Mouse (Mus musculus) heart, postnatal 0 days (tissue): ENCODE results near the gene Ugt1a6a. TPM values are rescaled to one million over a fixed set of nuclear protein-coding genes. Genes with fewer than 3 reads are reported as not detected.

Experiments used
- ATAC-seq: fragments of 200-750 bp; cut with Nextera tagmentation; 2 replicates; pipeline ENCODE4 v1.8.0; 2017; ENCODE audit warnings: low read depth, moderate number of reproducible peaks, moderate library complexity; ENCODE audit not compliant: insufficient read depth
- DNase-seq: peaks from one replicate; pipeline ENCODE4 v3.0.0-alpha.2; 2016; ENCODE audit warnings: low spot score
- H3K27ac ChIP-seq: fragments of 300-500 bp; sonication (generic); 2 replicates; pipeline ENCODE4 v1.5.1; 2014; ENCODE audit warnings: low read depth, mild to moderate bottlenecking
- H3K27me3 ChIP-seq: fragments of 300-500 bp; sonication (generic); 2 replicates; pipeline ENCODE4 v1.6.1; 2014; ENCODE audit warnings: low read length, mixed read lengths; ENCODE audit not compliant: control insufficient read depth, insufficient read depth
- H3K36me3 ChIP-seq: fragments of 300-500 bp; sonication (generic); replicated peaks from 2 replicates; pipeline ENCODE4 v1.6.1; 2014; ENCODE audit warnings: low read length, mixed read lengths; ENCODE audit not compliant: control insufficient read depth, insufficient read depth
- H3K4me1 ChIP-seq: fragments of 300-500 bp; sonication (generic); 2 replicates; pipeline ENCODE4 v1.6.1; 2014; ENCODE audit warnings: antibody characterized with exemption; ENCODE audit not compliant: control insufficient read depth, insufficient read depth
- H3K4me2 ChIP-seq: fragments of 300-500 bp; sonication (generic); 2 replicates; pipeline ENCODE4 v1.6.1; 2014; ENCODE audit warnings: low read depth, mild to moderate bottlenecking, low read length, moderate library complexity
- H3K4me3 ChIP-seq: fragments of 300-500 bp; sonication (generic); 2 replicates; pipeline ENCODE4 v1.5.1; 2014; ENCODE audit warnings: low read depth, low read length
- H3K9ac ChIP-seq: fragments of 300-500 bp; sonication (generic); replicated peaks from 2 replicates; pipeline ENCODE4 v1.6.1; 2014; ENCODE audit warnings: low read depth, low read length, mixed read lengths
- H3K9me3 ChIP-seq: fragments of 300-500 bp; sonication (generic); replicated peaks from 2 replicates; pipeline ENCODE4 v1.6.1; 2016; ENCODE audit warnings: low read length; ENCODE audit not compliant: control insufficient read depth
- CTCF ChIP-seq: IDR thresholded peaks from 2 replicates; pipeline ENCODE4 v1.5.1; 2016; ENCODE audit warnings: antibody characterized with exemption, control low read depth, low read depth
- EP300 ChIP-seq: IDR thresholded peaks from 2 replicates; pipeline ENCODE4 v1.6.1; 2016; ENCODE audit warnings: antibody characterized with exemption, low read depth
- WGBS: fragments of 180-500 bp; shearing (Covaris S2); extraction: QIAGEN DNeasy Blood & Tissue Kit; methylation state at CpG from one replicate; pipeline ENCODE4 v1.1.7; 2014; 5-methylcytosine and 5-hydroxymethylcytosine counted together
- polyA plus RNA-seq: library from polyadenylated mRNA; unstranded; fragments of >200 nt; fragmentation: Nextera tagmentation; extraction: Ambion mirVana; gene quantifications from 2 replicates; pipeline ENCODE4 v1.2.1, GENCODE M21; 2015
- total RNA-seq: library from RNA; depleted of rRNA; stranded (reverse); fragments of >200 nt; gene quantifications from 2 replicates; pipeline ENCODE4 v1.2.3, GENCODE M21; 2014; ENCODE audit warnings: low replicate concordance

The Ugt1a6a gene
- total and polyA plus RNA-seq, 2 experiments from 2014 or later, result 0.66 to 2.2 TPM

- no peak for DNase-seq
- 54% methylated on average over 4 of the region's 4 CpGs for WGBS
- H3K4me3 ChIP-seq, result no peak overlapping the region
- no peaks in the 10 kb centered on the region for H3K4me1 ChIP-seq
- H3K27me3 ChIP-seq, result no peaks in the 10 kb centered on the region
- no peak overlapping the region for H3K27ac ChIP-seq
- H3K9me3 ChIP-seq, result peaks cover 74% of the 10 kb centered on the region
- H3K9ac ChIP-seq, result no peak overlapping the region
- no peak overlapping the region for H3K4me2 ChIP-seq
- TF ChIP-seq CTCF (no peak), EP300 (no peak)
- no peak; the same call in 1 of the 2 replicates for ATAC-seq
- no peaks in the 10 kb centered on the region for H3K36me3 ChIP-seq
Observed at GRCm38 (mm10) chr1:88248658-88249057, 114.0 kb downstream of the Ugt1a6a start.

- Histone ChIP-seq H3K27me3 (no peaks in the 10 kb centered on the region), H3K9ac (no peak overlapping the region), H3K4me3 (no peak overlapping the region), H3K36me3 (no peaks in the 10 kb centered on the region), H3K27ac (no peak overlapping the region), H3K4me1 (no peaks in the 10 kb centered on the region), H3K9me3 (peaks cover 69% of the 10 kb centered on the region), H3K4me2 (no peak overlapping the region)
- no peak for DNase-seq
- 68% methylated on average over 7 of the region's 7 CpGs for WGBS
- no peak for TF ChIP-seq EP300
- TF ChIP-seq CTCF, result no peak
- no peak for ATAC-seq
Observed at GRCm38 (mm10) chr1:88249596-88249995, 115.0 kb downstream of the Ugt1a6a start.

GRCm38 (mm10) chr1:88250023-88250422 lies 115.4 kb downstream of the Ugt1a6a start:
- TF ChIP-seq EP300 (no peak), CTCF (no peak)
- 69% methylated on average over 5 of the region's 5 CpGs for WGBS

GRCm38 (mm10) chr1:88253106-88253505 lies 118.5 kb downstream of the Ugt1a6a start:
- WGBS, result 71% methylated on average over 8 of the region's 8 CpGs
- Histone ChIP-seq H3K9ac (no peak overlapping the region), H3K27ac (no peak overlapping the region), H3K4me2 (no peak overlapping the region), H3K36me3 (no peaks in the 10 kb centered on the region), H3K4me1 (no peaks in the 10 kb centered on the region), H3K4me3 (no peak overlapping the region), H3K9me3 (peaks cover 50% of the 10 kb centered on the region), H3K27me3 (no peaks in the 10 kb centered on the region)
- DNase-seq (no peak), ATAC-seq (no peak)
- TF ChIP-seq EP300 (no peak), CTCF (no peak)

More at GRCm38 (mm10) chr1:88250023-88250422, 115.4 kb downstream of the Ugt1a6a start:
- H3K36me3 ChIP-seq, result no peaks in the 10 kb centered on the region
- peaks cover 73% of the 10 kb centered on the region for H3K9me3 ChIP-seq
- H3K4me1 ChIP-seq, result no peaks in the 10 kb centered on the region
- H3K27ac ChIP-seq, result no peak overlapping the region
- DNase-seq, result no peak
- H3K4me2 ChIP-seq, result no peak overlapping the region
- no peak overlapping the region for H3K4me3 ChIP-seq
- H3K27me3 ChIP-seq, result no peaks in the 10 kb centered on the region
- no peak overlapping the region for H3K9ac ChIP-seq
- no peak for ATAC-seq

- Histone ChIP-seq H3K4me2 (no peak overlapping the region), H3K9ac (no peak overlapping the region), H3K27me3 (no peaks in the 10 kb centered on the region), H3K4me3 (no peak overlapping the region), H3K4me1 (no peaks in the 10 kb centered on the region), H3K9me3 (peaks cover 46% of the 10 kb centered on the region), H3K27ac (no peak overlapping the region), H3K36me3 (no peaks in the 10 kb centered on the region)
- 62% methylated on average over 6 of the region's 6 CpGs for WGBS
- no peak for DNase-seq
- no peak for ATAC-seq
- TF ChIP-seq CTCF (no peak), EP300 (no peak)
Observed at GRCm38 (mm10) chr1:88253540-88253939, 118.9 kb downstream of the Ugt1a6a start.

- H3K36me3 ChIP-seq, result peaks cover 6% of the 10 kb centered on the region; the same call in 1 of the 2 replicates
- no peaks in the 10 kb centered on the region for H3K27me3 ChIP-seq
- no peak overlapping the region for H3K9ac ChIP-seq
- no peak for DNase-seq
- TF ChIP-seq EP300 (no peak), CTCF (no peak)
- no peak for ATAC-seq
- no peak overlapping the region for H3K4me3 ChIP-seq
- peaks cover 11% of the 10 kb centered on the region for H3K4me1 ChIP-seq
- WGBS, result 75% methylated on average over 12 of the region's 12 CpGs
- no peak overlapping the region for H3K27ac ChIP-seq
- H3K4me2 ChIP-seq, result no peak overlapping the region
- H3K9me3 ChIP-seq, result peaks cover 32% of the 10 kb centered on the region
Observed at GRCm38 (mm10) chr1:88254793-88255465, 120.3 kb downstream of the Ugt1a6a start.
